8 mouse cellular contexts compared by ENCODE assay signal in genomic region chr2:134681271-134681961, GRCm38 (mm10). TPM values are rescaled to one million over a fixed set of nuclear protein-coding genes. Genes with fewer than 3 reads are reported as not detected.
A peak's percentile ranks its signal among the peaks of the same experiment; 100 is the strongest.
DNase-seq lines count a peak whose midpoint lies in the region.

No protein-coding gene starts in this region.

- DNase-seq in right cerebral cortex, adult 18-20 months: peak; percentile 62
- DNase-seq in right cerebral cortex, postnatal 14 days: no peak
- peak; percentile 39 to 41 for DNase-seq in cerebellum, adult 18-20 months
- DNase-seq in frontal cortex, postnatal 14 days (ENCODE audit: low spot score in 2 of 2): peak; percentile 7 to 28
- DNase-seq in kidney, postnatal 4 days: peak; percentile 6 to 13
- peak; percentile 29 for DNase-seq in mesoderm, embryonic 11.5 days (ENCODE audit: low read depth, low spot score)
- no peak for DNase-seq in urinary bladder, postnatal 10 days (ENCODE audit: low spot score)
- no peak for DNase-seq in gastrocnemius, postnatal 25 days

RNA-seq across cellular contexts. Expression of gene Tmx4, which starts 37.5 kb away (rescaled TPM):
- 10 to 100 TPM; 11.5 to 13.6 TPM for total RNA-seq in gastrocnemius, postnatal 25 days (2021)

Comparison
In these comparisons a context has a peak if more than half of its experiments do, and no peak if none do; other contexts are left out.
1. DNase-seq: peak in right cerebral cortex, adult 18-20 months (single experiment), cerebellum, adult 18-20 months (2 of 2), frontal cortex, postnatal 14 days (2 of 2), kidney, postnatal 4 days (2 of 2) and mesoderm, embryonic 11.5 days (single experiment); none in right cerebral cortex, postnatal 14 days (single experiment), urinary bladder, postnatal 10 days (single experiment) and gastrocnemius, postnatal 25 days (single experiment).